Mouse (Mus musculus) brain, embryonic 14.5 days (tissue): Measurements from ENCODE around the gene Tox3.

Experiments used
- CTCF ChIP-seq: fragments of 200-500 bp; IDR thresholded peaks from 2 replicates; pipeline ENCODE4 v1.5.1; 2012; ENCODE audit warnings: inconsistent platforms, mild to moderate bottlenecking, moderate library complexity, borderline replicate concordance; ENCODE audit not compliant: insufficient read depth, insufficient read length; ENCODE audit errors: extremely low read depth
- POLR2A ChIP-seq: fragments of 200-500 bp; IDR thresholded peaks from 2 replicates; pipeline ENCODE4 v1.6.1; 2012; ENCODE audit warnings: mild to moderate bottlenecking, inconsistent platforms, borderline replicate concordance; ENCODE audit not compliant: poor library complexity, insufficient read depth, insufficient read length, severe bottlenecking; ENCODE audit errors: extremely low read depth

- TF ChIP-seq CTCF (no peak), POLR2A (no peak)
Observed at GRCm38 (mm10) chr8:90300973-90301372, 47.2 kb downstream of the Tox3 start.
